ENCODE assay signal across 9 mouse cellular contexts in genomic region chrX:11591391-11592187, GRCm38 (mm10).
DNase-seq lines count a peak whose midpoint lies in the region; ATAC-seq and TF ChIP-seq lines count a peak whose summit lies in the region.
"Had no signal": no experiment of that assay in that cellular context is flagged by ENCODE, and none has a peak within 500 bp of the region (broad histone marks: within the 10 kb centered on the region; RNA-seq: fewer than 3 reads in every experiment).

No protein-coding gene starts in this region.

- peak; percentile 61 for TF ChIP-seq CTCF in lung, embryonic 14.5 days (IDR thresholded peaks at IDR 0.05; ENCODE audit: low read depth)

- no peak overlapping the region for H3K4me2 ChIP-seq in lung, embryonic 14.5 days
- H3K4me2 ChIP-seq in embryonic facial prominence, embryonic 14.5 days (ENCODE audit: low read depth, low read length) = peak overlapping the region; percentile 29
- H3K4me2 ChIP-seq: intestine, embryonic 15.5 days had no signal

- H3K9ac ChIP-seq in lung, embryonic 14.5 days = no peak overlapping the region
- H3K9ac ChIP-seq in embryonic facial prominence, embryonic 14.5 days (ENCODE audit: low read depth, low read length) = no peak overlapping the region
- H3K9ac ChIP-seq: intestine, embryonic 15.5 days had no signal

- no peak overlapping the region for H3K4me3 ChIP-seq in lung, embryonic 14.5 days (ENCODE audit: low read depth, low read length)
- H3K4me3 ChIP-seq in embryonic facial prominence, embryonic 14.5 days (ENCODE audit: low read depth, low read length) = no peak overlapping the region
- H3K4me3 ChIP-seq: intestine, embryonic 15.5 days had no signal

- DNase-seq in heart, postnatal 10 days = peak; percentile 20 to 26
- no peak for DNase-seq in heart, adult 11 months
- DNase-seq in lung, embryonic 14.5 days = peak; percentile 47
- DNase-seq in lung, adult 18-20 months = no peak
- peak; percentile 66 for DNase-seq in embryonic facial prominence, embryonic 14.5 days (ENCODE audit: low spot score)
- peak; percentile 17 for DNase-seq in retina, postnatal 1 day
- DNase-seq in adipocyte (ENCODE audit: low spot score) = no peak

- H3K4me1 ChIP-seq in lung, embryonic 14.5 days (ENCODE audit: insufficient read depth) = no peaks in the 10 kb centered on the region
- H3K4me1 ChIP-seq in embryonic facial prominence, embryonic 14.5 days (ENCODE audit: control insufficient read depth, insufficient read depth, low read length) = peaks cover 19% of the 10 kb centered on the region
- H3K4me1 ChIP-seq: intestine, embryonic 15.5 days had no signal

- H3K36me3 ChIP-seq in lung, embryonic 14.5 days (ENCODE audit: insufficient read depth) = no peaks in the 10 kb centered on the region
- no peaks in the 10 kb centered on the region for H3K36me3 ChIP-seq in embryonic facial prominence, embryonic 14.5 days (ENCODE audit: control insufficient read depth, insufficient read depth, low read length)
- H3K36me3 ChIP-seq: intestine, embryonic 15.5 days had no signal

- intact Hi-C loops in heart, postnatal 10 days (cut with DNase I) = no loop called here

- no peaks in the 10 kb centered on the region for H3K9me3 ChIP-seq in lung, embryonic 14.5 days (ENCODE audit: low read depth, low read length)
- H3K9me3 ChIP-seq in embryonic facial prominence, embryonic 14.5 days (ENCODE audit: control insufficient read depth, low read length) = no peaks in the 10 kb centered on the region
- H3K9me3 ChIP-seq: intestine, embryonic 15.5 days had no signal

- H3K27me3 ChIP-seq in lung, embryonic 14.5 days (ENCODE audit: insufficient read depth, low read length) = no peaks in the 10 kb centered on the region
- H3K27me3 ChIP-seq in embryonic facial prominence, embryonic 14.5 days (replicated peaks; ENCODE audit: control insufficient read depth, insufficient read depth, low read length) = peaks cover 20% of the 10 kb centered on the region; the same call in 1 of the 2 replicates

- WGBS in lung, embryonic 14.5 days = 24% methylated on average over 10 of the region's 10 CpGs
- WGBS in embryonic facial prominence, embryonic 14.5 days = 34% methylated on average over 10 of the region's 10 CpGs

- no peak; the same call in 1 of the 2 replicates for ATAC-seq in lung, embryonic 14.5 days (ENCODE audit: insufficient read depth)
- ATAC-seq in embryonic facial prominence, embryonic 14.5 days (ENCODE audit: low read depth) = no peak
- ATAC-seq in inflammation-experienced regulatory T-cells, adult 6 months = no peak
- ATAC-seq: intestine, embryonic 15.5 days had no signal

- no peak overlapping the region for H3K27ac ChIP-seq in lung, embryonic 14.5 days (ENCODE audit: low read depth)
- H3K27ac ChIP-seq in embryonic facial prominence, embryonic 14.5 days (replicated peaks; ENCODE audit: low read depth, low read length) = no peak overlapping the region; the same call in 1 of the 2 replicates
- H3K27ac ChIP-seq: intestine, embryonic 15.5 days had no signal

Comparison
In these comparisons a context has a peak if more than half of its experiments do, and no peak if none do; other contexts are left out.
1. DNase-seq: peak in heart, postnatal 10 days (2 of 2), lung, embryonic 14.5 days (single experiment), embryonic facial prominence, embryonic 14.5 days (single experiment) and retina, postnatal 1 day (single experiment); none in heart, adult 11 months (single experiment), lung, adult 18-20 months (0 of 2) and adipocyte (single experiment).